Mouse (Mus musculus) MEL (cell line): ENCODE results near the gene Pofut1.
A peak's percentile ranks its signal among the peaks of the same experiment; 100 is the strongest.

Experiments used
- CHD2 ChIP-seq: IDR thresholded peaks from 2 replicates; pipeline ENCODE4 v1.6.1; 2011; ENCODE audit warnings: low read length, improper control_type of control experiment
- CTCF ChIP-seq, 3 experiments: IDR thresholded peaks in 2 of 3; conservative IDR thresholded peaks in 1 of 3; 2 replicates each; pipeline ENCODE4 v1.5.1; 2011 to 2012; ENCODE audit warnings: low read length in 3 of 3, low read depth in 2 of 3, mild to moderate bottlenecking in 2 of 3, improper control_type of control experiment in 1 of 3, inconsistent platforms in 1 of 3, mixed read lengths in 1 of 3, moderate library complexity in 1 of 3; ENCODE audit not compliant: control insufficient read depth in 1 of 3, insufficient read depth in 1 of 3, poor library complexity in 1 of 3, severe bottlenecking in 1 of 3
- ETS1 ChIP-seq: IDR thresholded peaks from 2 replicates; pipeline ENCODE4 v1.6.1; 2012; ENCODE audit warnings: low read depth, mild to moderate bottlenecking, inconsistent platforms, low read length, improper control_type of control experiment, moderate library complexity
- GABPA ChIP-seq: IDR thresholded peaks from 2 replicates; pipeline ENCODE4 v1.6.1; 2012; ENCODE audit warnings: low read depth, mild to moderate bottlenecking, inconsistent platforms, low read length, improper control_type of control experiment, moderate library complexity
- HCFC1 ChIP-seq: IDR thresholded peaks from 2 replicates; pipeline ENCODE4 v1.6.1; 2012; ENCODE audit warnings: low read depth, mild to moderate bottlenecking, inconsistent platforms, low read length, improper control_type of control experiment, moderate library complexity
- JUND ChIP-seq: IDR thresholded peaks from 2 replicates; pipeline ENCODE4 v1.6.1; 2011; ENCODE audit warnings: low read depth, mild to moderate bottlenecking, improper control_type of control experiment, low read length
- MEF2A ChIP-seq: IDR thresholded peaks from 2 replicates; pipeline ENCODE4 v1.6.1; 2014; ENCODE audit warnings: low read depth, mild to moderate bottlenecking, inconsistent platforms, low read length, improper control_type of control experiment; ENCODE audit not compliant: poor library complexity, insufficient replicate concordance, severe bottlenecking; ENCODE audit errors: extremely low read depth
- POLR2A ChIP-seq, 2 experiments: IDR thresholded peaks; 2 replicates each; pipeline ENCODE4 v1.6.1; 2011 to 2012; ENCODE audit warnings: low read length in 2 of 2, mild to moderate bottlenecking in 2 of 2, control low read depth in 1 of 2, improper control_type of control experiment in 1 of 2, low read depth in 1 of 2, moderate library complexity in 1 of 2; ENCODE audit not compliant: control insufficient read depth in 1 of 2, insufficient read depth in 1 of 2, poor library complexity in 1 of 2
- POLR2AphosphoS2 ChIP-seq: IDR thresholded peaks from 2 replicates; pipeline ENCODE4 v1.6.1; 2011; ENCODE audit warnings: low read length, improper control_type of control experiment
- POLR2AphosphoS5 ChIP-seq: IDR thresholded peaks from 2 replicates; pipeline ENCODE4 v1.6.1; 2012; ENCODE audit warnings: low read depth, borderline replicate concordance, mild to moderate bottlenecking, inconsistent platforms, low read length, moderate library complexity, mixed read lengths
- TAL1 ChIP-seq: IDR thresholded peaks from 2 replicates; pipeline ENCODE4 v1.6.1; 2012; ENCODE audit warnings: mild to moderate bottlenecking, inconsistent platforms, low read length, moderate library complexity, mixed read lengths
- UBTF ChIP-seq: IDR thresholded peaks from 2 replicates; pipeline ENCODE4 v1.6.1; 2012; ENCODE audit warnings: low read depth, mild to moderate bottlenecking, inconsistent platforms, low read length, improper control_type of control experiment, moderate library complexity, borderline replicate concordance; ENCODE audit not compliant: insufficient read depth
- ZKSCAN1 ChIP-seq: IDR thresholded peaks from 2 replicates; pipeline ENCODE4 v1.6.1; 2012; ENCODE audit warnings: low read depth, mild to moderate bottlenecking, inconsistent platforms, low read length, improper control_type of control experiment, moderate library complexity
- ZMIZ1 ChIP-seq: IDR thresholded peaks from 2 replicates; pipeline ENCODE4 v1.6.1; 2012; ENCODE audit warnings: low read depth, mild to moderate bottlenecking, inconsistent platforms, low read length, improper control_type of control experiment, moderate library complexity

DNA sequence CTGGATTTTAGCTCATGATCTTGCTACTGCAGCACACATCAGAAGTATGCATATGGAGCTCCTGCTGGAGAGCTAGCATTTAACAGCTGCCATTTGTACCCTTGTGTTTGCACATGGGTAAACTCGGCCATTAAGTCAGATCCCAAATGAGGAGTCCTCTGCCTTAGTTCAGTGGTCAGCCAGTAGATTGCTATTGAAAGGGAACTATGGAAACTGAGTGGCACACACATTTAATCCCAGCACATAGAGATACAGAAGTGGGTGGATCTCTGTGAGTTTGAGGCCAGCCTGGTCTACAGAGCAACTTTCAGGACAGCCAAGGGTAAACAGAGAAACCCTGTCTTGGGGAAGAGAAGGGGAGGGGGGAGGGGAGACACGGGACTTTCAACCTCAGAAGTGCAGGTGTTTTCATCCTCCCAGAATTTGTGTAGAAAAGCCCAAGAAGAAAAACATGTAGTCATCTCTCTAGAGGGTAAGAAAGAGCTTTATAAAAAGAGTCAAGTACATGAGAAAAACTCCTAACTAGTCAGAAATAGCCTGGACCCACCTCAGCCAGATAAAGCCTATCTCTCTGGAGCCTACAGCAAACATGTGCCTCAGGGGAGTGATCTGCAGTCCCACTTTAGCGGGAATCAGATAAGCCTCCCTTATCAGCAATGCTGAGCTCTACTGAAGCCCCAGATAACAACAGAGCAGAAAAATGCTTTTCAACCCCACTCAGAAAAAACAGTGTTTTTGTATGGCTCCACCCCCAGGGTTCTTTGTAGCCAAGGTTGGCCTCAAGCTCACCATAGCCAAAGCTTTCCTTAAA, 18.7 kb downstream of the Pofut1 start:
- TF ChIP-seq JUND (no peak), TAL1 (peak; percentile 17; the same call in 1 of the 2 replicates), POLR2A (IDR thresholded peaks at IDR 0.05; ENCODE audit: control insufficient read depth in 1 of 2, insufficient read depth in 1 of 2, low read depth in 1 of 2, low read length in 2 of 2, poor library complexity in 1 of 2) (no peak), ETS1 (peak; percentile 86), POLR2AphosphoS2 (no peak; the same call in 1 of the 2 replicates), GABPA (no peak), MEF2A (0 out of 2 replicates have a peak, but pooled peaks have one; percentile 20), CTCF (IDR thresholded peaks at IDR 0.05 in 2 of 3, conservative IDR thresholded peaks at IDR 0.05 in 1 of 3; ENCODE audit: control insufficient read depth in 1 of 3, insufficient read depth in 1 of 3, low read depth in 2 of 3, low read length in 3 of 3, poor library complexity in 1 of 3, severe bottlenecking in 1 of 3) (no peak), HCFC1 (no peak), POLR2AphosphoS5 (no peak), UBTF (no peak), ZKSCAN1 (no peak), ZMIZ1 (no peak), CHD2 (no peak)
